32 mouse cellular contexts compared by ENCODE assay signal in genomic region chr7:75314873-75315272, GRCm38 (mm10). TPM values are rescaled to one million over a fixed set of nuclear protein-coding genes. Genes with fewer than 3 reads are reported as not detected.
"Had no signal": no experiment of that assay in that cellular context is flagged by ENCODE, and none has a peak within 500 bp of the region (broad histone marks: within the 10 kb centered on the region; RNA-seq: fewer than 3 reads in every experiment).

No protein-coding gene starts in this region.

- H3K9ac ChIP-seq: limb, embryonic 12.5 days; limb, embryonic 13.5 days; limb, embryonic 15.5 days; liver, embryonic 12.5 days; liver, embryonic 13.5 days; liver, embryonic 14.5 days; liver, embryonic 15.5 days; liver, postnatal 0 days; lung, embryonic 14.5 days; lung, embryonic 15.5 days; midbrain, embryonic 12.5 days; midbrain, embryonic 13.5 days; neural tube, embryonic 12.5 days had no signal

- DNase-seq: left cerebral cortex, postnatal 4 days; liver; liver, embryonic 13.5 days; liver, postnatal 0 days; lung, adult 18-20 months; lung, adult 2 months; lung, embryonic 14.5 days; lung, postnatal 10 days; lung, postnatal 14 days; lung, postnatal 36 days; lung, postnatal 4 days; midbrain, embryonic 14.5 days had no signal

- H3K4me1 ChIP-seq: limb, embryonic 10.5 days; limb, embryonic 12.5 days; limb, embryonic 13.5 days; limb, embryonic 15.5 days; liver, embryonic 12.5 days; liver, embryonic 13.5 days; liver, embryonic 15.5 days; lung, embryonic 15.5 days; megakaryocyte, embryonic 14.5 days; midbrain, embryonic 12.5 days; midbrain, embryonic 13.5 days; neural tube, embryonic 12.5 days had no signal

- H3K9me3 ChIP-seq: limb, embryonic 10.5 days; limb, embryonic 12.5 days; limb, embryonic 13.5 days; limb, embryonic 15.5 days; liver, embryonic 12.5 days; liver, embryonic 13.5 days; liver, embryonic 15.5 days; lung, embryonic 15.5 days; megakaryocyte, embryonic 14.5 days; midbrain, embryonic 10.5 days; midbrain, embryonic 12.5 days; midbrain, embryonic 13.5 days; neural tube, embryonic 12.5 days had no signal

- H3K36me3 ChIP-seq: limb, embryonic 10.5 days; limb, embryonic 12.5 days; limb, embryonic 13.5 days; limb, embryonic 15.5 days; liver, embryonic 12.5 days; liver, embryonic 13.5 days; liver, embryonic 15.5 days; lung, embryonic 15.5 days; midbrain, embryonic 10.5 days; midbrain, embryonic 12.5 days; midbrain, embryonic 13.5 days; neural tube, embryonic 12.5 days had no signal

- H3K4me2 ChIP-seq: limb, embryonic 12.5 days; limb, embryonic 13.5 days; limb, embryonic 15.5 days; liver, embryonic 11.5 days; liver, embryonic 12.5 days; liver, embryonic 13.5 days; liver, embryonic 15.5 days; lung, embryonic 14.5 days; lung, embryonic 15.5 days; midbrain, embryonic 12.5 days; midbrain, embryonic 13.5 days; neural tube, embryonic 12.5 days had no signal

- ATAC-seq: liver, embryonic 12.5 days; liver, postnatal 0 days; lung, postnatal 0 days; midbrain, embryonic 13.5 days; midbrain, embryonic 16.5 days had no signal

- H3K4me3 ChIP-seq: left cerebral cortex, adult 2 months; limb, embryonic 10.5 days; limb, embryonic 12.5 days; limb, embryonic 13.5 days; limb, embryonic 15.5 days; liver, embryonic 12.5 days; liver, embryonic 13.5 days; liver, embryonic 15.5 days; lung, embryonic 15.5 days; megakaryocyte, embryonic 14.5 days; midbrain, embryonic 10.5 days; midbrain, embryonic 12.5 days; midbrain, embryonic 13.5 days; myocyte; neural tube, embryonic 12.5 days had no signal

- H3K27ac ChIP-seq: left cerebral cortex, adult 2 months; limb, embryonic 10.5 days; limb, embryonic 12.5 days; limb, embryonic 13.5 days; limb, embryonic 15.5 days; liver, embryonic 12.5 days; liver, embryonic 13.5 days; liver, embryonic 14.5 days; liver, embryonic 15.5 days; lung, embryonic 15.5 days; macrophage; midbrain, embryonic 10.5 days; midbrain, embryonic 12.5 days; midbrain, embryonic 13.5 days; neural tube, embryonic 12.5 days had no signal

RNA-seq across cellular contexts. Expression of gene Sv2b, which starts 5.8 kb away (rescaled TPM):
- polyA plus RNA-seq: liver, adult 2 months; liver, postnatal 0 days; macrophage had no signal
